Mouse (Mus musculus) bone marrow, adult 2 months (tissue): ENCODE measurements at regions not wholly inside any gene's neighbourhood (a gene's known extent, or its start where the extent isn't known, plus 50 kb on each side); places are given as distances from the start of the nearest gene placed in this dataset.

Experiments
- CTCF ChIP-seq: fragments of 200-500 bp; IDR thresholded peaks from 2 replicates; pipeline ENCODE4 v1.5.1; 2011; ENCODE audit warnings: low read length, control low read depth; ENCODE audit not compliant: control insufficient read depth, insufficient read depth
- POLR2A ChIP-seq: fragments of 200-500 bp; IDR thresholded peaks from 2 replicates; pipeline ENCODE4 v1.6.1; 2011; ENCODE audit warnings: low read depth, mild to moderate bottlenecking, control low read depth, low read length, borderline replicate concordance; ENCODE audit not compliant: control insufficient read depth

GRCm38 (mm10) chr9:89479406-89479805 is 143.5 kb downstream of the Minar1 start:
- TF ChIP-seq CTCF (no peak), POLR2A (no peak)
